Mouse (Mus musculus) cerebellum, postnatal 4 days (tissue): ENCODE data around the gene Ager.

Experiments used
- DNase-seq, 2 experiments: peaks; one replicate each; pipeline ENCODE4 v3.0.0; 2022; ENCODE audit warnings: low spot score in 2 of 2, mixed read lengths in 1 of 2

Gene Ager

DNA sequence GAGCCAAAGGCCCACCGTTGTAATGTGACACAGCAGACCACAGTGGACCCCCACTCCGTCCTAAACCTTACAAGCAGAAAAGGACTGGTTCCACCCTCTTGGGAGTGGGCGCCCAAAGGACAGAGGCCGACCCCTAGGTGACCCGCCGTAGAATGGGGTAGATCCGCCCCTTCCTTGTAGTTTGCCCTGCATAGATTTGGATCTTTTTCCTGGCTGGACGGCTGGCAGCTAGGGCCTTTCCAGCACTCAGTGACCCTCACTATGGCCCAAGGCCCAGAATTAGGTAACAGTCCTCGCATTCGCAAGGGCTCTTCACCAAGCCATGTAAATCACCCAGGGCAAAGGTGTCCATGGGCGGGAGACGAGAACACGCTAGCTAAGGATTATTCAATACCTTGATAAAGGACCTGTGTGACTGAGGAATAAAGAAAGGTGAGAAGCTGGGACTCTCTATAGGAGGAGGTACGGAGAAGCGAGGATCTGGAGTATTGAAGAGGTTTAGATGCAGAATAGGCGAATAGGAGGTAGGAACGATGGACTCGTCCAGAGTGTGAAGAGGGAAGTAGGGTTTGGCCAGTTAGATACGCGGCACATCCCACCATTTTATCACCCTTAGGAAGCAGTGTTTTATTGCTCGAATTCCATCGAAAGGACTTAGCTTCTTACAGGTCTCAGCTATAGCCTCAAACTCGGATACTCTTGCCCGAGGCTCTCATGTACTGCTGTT, 7.0 kb downstream of the Ager start:
- DNase-seq: peak in 1 of 2 experiments; percentile 41

DNA sequence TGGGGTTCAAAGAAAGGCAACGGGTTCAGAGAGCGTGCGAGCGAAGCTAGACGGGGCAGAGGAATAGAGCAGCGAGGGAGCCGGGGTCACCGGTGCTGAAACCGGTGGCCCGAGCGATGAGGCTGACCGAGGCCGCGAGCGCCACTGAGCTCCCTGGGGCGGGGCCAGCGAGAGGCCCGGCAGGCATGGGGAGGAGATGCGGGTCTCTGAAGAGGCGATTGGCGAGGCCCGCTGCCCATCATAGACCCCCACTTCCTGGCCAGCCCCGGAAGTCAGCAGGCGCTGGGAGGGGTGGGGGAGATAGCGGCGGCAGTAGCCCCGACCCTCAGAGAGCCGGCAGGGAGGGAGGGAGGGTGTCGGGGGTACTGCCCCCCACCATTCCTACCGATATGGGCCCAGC, 7.9 kb downstream of the Ager start:
- DNase-seq: peak; percentile 95 to 98

DNA sequence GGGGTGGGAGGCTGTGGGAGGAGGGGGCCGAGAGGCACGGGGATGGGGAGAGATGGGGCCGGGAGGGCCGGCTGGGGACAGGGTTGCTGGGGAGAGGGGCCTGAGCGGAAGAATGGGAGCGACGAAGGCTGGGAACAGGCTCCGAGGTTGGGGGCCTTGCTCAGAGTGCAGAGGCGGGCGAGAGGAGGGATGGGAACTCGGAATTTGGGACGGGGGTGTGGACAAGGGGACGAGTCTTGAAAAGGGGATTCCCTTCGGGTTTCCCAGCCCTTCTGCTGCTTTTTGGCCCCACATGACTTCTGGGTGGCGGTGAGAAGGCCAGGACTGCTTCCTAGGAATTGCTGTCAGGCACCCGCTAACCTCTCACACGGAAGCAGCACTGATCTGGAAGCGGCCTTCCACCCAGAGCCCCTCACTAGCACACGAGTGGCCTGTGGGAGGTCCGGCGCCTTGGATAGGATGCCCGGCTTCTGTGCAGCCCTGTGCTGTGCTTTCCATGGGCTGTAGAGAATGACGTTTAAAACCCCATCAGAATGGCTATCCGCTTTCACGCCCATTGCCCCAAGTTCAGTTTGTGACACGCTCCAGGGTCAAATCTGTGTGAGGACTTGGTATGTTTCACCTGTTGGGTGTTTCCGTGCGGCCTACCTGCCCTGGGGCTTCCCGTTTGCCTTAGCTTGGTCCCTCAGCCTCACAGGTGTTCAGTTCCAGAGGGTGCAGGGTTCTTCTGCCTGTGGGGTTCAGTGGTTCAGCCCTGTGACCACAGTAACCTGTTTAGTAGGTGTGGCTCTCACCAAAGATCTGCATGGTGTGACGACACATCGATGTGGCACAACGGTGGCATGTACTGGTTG, 8.8 kb downstream of the Ager start:
- DNase-seq: peak in 1 of 2 experiments; percentile 45

DNA sequence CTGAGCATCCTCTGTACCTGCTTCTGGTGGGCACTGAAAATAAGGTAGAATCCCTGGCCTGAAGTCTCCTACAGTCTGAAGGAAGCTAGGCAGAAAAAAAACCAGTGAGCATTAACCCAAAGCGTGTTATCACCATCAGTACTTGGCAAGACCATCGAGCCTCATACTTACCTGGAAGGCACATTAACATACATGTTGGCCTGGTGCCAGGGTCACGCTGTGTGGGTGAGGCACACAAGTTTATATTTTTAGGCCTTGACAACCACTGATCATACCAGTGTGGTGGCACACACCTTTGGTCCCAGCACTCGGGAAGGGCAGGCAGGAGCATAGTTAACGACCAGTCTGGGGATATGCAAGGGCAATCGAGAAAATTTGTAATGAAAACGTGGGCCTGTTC, 10.3 kb downstream of the Ager start:
- DNase-seq: no peak

DNA sequence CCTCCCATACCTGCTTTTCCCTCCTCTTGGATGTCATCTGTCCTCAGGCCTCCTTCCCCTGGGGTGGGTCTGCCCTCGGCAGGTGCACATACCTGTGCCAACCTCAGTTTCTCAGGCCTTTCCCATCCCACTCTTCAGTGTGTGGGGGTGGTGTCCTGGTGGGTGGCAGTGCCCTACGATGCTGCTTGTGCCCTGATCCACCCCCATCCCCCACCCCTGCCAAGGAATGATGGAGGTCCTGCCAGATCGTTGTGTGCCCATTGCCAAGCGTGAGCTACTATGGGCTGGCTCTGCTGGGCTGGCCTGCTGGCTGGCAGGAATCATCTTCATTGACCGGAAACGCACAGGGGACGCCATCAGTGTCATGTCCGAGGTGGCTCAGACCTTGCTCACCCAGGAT, 13.4 kb downstream of the Ager start:
- no peak for DNase-seq

DNA sequence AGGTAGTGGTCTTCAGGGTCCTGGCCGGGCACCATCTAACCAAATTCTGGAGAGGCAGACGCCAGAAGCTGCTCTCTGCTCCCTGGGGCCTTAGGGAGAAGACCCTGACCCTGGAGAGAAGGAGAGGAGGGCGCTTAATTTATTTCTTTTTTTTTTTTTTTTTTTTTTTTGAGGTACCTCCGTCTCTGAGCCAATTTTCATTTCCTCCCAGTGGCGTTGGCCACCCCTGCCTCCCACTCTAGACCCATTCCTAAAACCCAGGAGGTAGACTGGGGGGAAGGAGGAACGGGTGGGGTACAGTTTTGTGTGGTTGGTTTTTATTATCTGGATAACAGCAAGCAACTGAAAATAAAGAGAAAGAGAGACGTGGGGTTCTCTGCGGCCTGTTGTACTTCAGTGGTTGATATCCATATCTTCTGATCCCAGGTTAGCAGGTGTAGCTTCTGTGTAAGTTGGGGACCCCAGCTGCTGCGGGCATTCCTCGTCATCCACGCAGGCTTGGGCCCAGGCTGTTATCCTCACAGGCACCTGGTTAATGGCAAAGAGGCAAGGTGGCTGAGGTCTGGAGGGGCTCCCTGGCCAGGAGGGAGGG, 15.5 kb downstream of the Ager start:
- DNase-seq: no peak

DNA sequence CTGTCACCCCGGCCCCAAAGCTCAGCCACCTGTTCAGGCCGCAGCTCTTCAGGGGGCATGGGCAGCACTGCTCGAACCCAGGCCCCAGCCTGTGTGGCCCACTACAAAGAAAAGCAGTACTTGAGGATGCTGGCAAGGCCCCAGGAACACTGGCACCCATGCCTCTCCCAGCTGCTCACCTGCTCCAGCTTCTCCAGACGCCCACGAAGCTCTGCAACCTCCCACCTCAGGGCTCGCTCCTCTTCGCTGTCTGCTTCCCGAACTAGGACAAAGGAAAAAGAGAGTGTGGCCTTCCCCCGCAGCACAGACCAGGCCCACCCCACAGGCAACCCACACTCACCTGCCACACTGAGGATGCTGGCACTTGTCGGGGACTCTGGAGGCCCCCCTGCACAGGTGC, 16.2 kb downstream of the Ager start:
- no peak for DNase-seq

DNA sequence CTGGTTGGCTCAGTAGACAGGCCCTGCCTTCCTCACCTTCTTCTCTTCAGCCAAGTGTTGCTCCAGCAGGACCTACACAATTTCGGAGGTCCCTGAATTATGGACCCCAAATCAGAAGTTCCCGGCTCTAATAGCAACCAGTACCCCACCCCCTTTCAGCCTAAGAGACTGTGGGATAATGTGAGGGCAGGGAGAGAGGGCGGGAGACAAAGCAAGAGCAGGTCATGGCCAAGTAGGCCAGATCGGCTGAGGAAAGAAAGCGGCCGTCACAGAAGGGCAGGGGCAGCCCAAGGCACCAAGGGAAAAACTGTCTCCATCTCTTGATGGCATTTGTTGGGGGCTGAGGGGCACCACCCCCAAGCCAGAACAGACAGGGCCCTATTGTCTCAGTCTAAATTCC, 18.2 kb downstream of the Ager start, which contains the start of gene Egfl8:
TSS of gene Egfl8 (minus strand) at position 101 of the 400 bp plus-strand sequence.
- no peak for DNase-seq

DNA sequence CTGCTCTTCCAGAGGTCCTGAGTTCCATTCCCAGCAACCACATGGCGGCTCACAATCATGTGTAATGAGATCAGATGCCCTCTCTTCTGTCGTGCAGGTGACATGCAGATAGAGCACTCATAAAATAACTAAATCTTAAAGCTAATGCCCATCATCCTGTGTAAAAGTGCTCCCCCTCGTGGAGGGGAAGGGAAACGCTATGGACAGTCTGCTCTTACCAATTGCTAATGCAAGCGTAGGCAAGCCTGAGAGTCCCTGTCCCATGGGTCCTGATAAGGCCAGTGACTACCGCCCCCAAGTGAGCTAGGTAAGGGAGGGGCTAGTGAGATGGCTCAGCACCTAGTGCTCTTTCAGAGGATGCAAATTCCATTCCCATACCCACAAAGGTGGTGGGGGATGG, 21.3 kb downstream of the Ager start:
- peak in 1 of 2 experiments; percentile 57 for DNase-seq

DNA sequence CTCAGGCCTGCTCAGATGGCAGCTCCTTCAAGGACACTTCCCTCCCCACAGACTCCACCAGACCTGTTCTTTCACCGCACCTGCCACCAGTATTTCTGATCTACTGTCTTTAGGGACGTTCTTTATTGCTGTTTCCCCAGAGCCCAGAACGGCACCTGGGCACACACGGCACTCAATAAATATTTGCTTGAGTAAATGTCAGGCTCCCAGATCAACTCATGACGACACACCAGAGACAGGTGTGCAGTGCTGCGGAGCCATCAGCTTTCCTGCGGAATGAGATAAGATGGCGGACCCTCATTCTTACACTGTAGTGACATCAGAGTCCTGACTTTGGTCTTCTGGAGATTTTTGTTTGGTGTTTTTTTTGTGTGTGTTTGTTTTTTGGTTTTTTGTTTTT, 23.3 kb downstream of the Ager start:
- DNase-seq: no peak

DNA sequence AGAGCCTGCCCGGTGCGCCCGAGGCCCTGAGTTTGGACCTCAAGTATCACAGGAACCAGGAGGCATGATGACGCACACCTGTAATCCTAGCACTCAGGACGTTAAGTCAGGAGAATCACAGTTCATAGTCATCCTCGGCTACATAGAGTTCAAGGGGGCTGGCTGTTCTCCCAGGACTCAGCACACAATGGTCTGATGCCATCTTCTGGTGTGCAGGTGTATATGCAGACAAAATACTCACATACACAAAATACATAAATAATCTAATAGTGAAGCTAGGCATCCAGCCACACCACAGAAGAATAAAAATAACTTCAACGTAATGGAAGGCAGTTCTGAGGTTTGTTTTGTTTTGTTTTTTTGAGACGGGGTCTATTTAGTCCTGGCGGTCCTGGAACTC, 25.5 kb downstream of the Ager start:
- DNase-seq: no peak

DNA sequence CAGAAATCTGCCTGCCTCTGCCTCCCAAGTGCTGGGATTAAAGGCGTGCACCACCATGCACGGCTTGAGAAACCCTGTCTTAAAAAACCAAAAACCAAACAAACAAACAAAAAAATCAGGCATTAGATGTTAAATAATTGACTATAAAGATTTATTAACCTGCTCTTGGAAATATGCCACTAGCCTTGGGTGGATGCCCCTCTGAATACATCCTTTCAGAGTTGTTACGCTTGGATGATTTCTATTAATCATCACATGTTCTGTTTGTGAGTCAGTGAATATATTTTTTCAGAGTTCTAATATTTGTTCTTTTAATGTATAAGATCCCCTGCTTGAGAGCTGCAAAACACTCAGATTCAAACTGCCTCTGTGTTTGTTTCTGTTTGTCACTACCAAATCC, 27.3 kb downstream of the Ager start:
- DNase-seq: no peak

DNA sequence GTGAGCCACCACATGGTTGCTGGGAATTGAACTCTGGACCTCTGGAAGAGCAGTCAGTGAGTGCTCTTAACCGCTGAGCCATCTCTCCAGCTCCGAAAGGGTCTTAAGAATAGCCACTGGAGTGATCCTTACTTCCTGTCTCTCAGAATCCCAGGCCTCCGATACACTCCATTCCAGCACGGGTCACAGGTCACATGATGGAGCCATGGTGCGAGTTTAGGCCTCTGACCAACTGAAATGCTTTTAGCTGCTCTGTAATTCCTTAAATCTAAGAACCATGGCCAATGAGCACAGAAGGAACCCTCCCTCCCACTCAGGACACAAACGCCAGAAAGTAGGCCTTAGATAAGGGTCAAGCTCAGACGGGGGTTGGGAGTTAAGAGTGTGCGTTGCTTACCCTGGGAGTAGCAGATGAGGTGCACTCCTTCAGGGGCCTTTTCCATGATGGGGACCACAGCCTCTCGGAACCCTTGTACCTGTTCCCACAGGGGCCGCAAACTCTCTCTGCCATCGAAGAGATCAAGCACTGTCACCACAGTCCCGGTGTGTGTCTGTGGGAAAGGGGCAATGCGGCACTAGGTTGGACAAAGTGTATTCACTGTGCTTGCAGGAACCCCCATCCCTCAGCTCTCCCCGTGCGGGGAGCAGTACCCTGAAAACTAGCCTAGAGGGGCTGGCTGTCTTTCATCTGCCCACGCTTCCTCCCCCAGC, 28.6 kb downstream of the Ager start:
- DNase-seq: no peak

DNA sequence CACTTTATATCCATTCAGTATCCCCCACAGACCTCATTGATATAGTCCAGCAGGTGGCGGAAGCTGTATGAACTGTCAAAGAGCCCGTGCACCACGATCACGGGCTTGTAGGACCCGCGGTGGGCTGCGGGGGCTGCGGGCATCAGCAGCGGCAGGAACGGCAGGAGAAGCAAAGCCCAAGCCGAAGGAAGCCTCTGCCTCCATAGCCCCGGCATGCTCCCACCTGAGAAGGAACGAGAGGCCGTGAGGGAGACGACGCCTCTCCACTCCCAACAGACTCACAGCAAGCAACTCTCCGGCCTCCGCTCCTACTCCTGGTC, 29.1 kb downstream of the Ager start:
- peak in 1 of 2 experiments; percentile 55 for DNase-seq

DNA sequence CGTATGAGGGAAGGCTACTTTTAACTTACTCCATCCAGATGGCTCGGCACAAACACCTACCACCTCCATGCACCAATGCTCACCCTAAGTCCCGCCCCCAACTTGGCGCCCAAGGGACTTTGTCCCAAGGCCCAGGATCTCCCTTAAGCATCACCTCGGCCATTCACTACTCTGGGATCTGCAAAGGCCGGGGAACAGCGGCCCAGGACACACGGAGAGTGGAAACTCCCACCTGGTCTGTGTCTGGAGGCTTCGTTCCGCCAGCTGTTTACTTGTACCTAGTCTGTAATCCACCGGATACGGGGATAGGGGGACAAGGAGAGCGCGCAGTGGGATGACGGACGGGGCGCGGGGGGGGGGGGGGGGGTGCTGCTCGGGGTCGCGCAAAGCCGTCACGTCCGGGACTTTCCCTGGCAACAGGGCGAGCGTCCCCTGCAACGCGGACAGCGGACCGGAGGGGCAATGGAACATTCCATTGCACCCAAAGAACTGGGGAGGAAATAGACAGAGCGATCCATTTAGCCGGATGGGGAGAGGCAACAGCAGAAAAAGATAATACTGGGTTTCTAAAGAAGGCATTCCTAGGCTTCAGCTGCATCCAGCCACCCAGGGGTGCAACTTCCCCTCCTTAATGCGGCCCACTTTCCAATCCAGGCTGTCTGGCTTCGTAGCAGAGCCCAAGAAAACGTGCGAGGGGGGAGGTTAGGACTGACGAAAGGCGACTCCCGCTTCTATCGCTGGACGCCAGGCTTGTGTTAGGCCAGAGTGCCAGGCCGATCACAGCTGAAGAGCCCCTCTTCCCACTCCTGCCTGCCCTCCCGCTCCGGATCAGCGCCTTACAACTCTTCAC, 29.7 kb downstream of the Ager start:
- DNase-seq: peak; percentile 64 to 80

DNA sequence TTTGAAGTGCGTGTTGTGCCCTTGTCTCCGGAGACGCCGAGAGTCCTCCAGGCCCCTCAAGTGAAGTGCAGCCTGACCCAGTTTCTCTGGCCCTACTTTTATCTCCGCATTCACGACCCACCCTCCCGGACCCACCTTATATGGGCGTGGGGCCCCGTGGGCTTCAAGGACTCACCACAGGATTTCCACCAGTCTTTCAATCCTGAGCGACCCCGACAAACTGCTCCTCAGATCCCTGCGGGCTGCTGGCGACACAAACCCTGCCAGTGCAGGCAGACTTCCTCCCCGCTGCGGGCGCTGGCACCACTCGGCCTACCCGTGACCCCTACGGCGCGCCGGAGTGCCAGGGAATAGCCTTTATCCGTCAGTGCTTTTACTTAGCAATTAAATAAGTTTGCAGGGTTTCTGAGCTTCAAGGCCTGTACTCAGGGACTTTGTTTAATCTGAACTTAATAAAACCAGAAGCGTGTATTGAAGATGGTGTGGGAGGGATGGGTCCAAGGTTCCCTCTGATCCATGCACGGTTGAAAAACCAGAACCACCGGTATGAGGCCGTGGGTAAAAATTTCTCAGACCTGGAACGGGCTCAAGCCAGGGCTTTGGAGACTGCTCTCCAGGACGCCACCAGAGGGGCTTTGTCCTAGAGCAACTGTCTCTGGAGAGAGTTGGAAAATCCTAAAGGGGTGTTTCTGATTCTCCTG, 30.4 kb downstream of the Ager start, which contains the start of gene Ppt2:
TSS of gene Ppt2 (minus strand) at position 568 of the 701 bp plus-strand sequence.
- peak in 1 of 2 experiments; percentile 38 for DNase-seq

DNA sequence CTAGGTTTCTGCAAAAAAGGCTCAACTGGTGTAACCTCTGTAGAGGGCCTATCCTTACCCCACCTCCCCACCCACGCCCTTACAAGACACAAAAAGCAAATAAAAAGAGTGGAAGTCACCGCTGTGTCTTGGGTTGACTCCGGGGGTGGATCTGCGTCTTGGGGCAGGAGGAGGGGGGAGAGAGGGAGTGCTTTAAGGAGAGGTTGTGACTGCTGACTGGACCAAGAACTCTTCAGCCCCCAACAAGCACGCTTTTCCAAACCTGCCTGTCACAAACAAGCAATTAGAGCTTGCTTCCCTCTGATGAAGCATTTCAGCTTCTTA, 30.9 kb downstream of the Ager start:
- no peak for DNase-seq

DNA sequence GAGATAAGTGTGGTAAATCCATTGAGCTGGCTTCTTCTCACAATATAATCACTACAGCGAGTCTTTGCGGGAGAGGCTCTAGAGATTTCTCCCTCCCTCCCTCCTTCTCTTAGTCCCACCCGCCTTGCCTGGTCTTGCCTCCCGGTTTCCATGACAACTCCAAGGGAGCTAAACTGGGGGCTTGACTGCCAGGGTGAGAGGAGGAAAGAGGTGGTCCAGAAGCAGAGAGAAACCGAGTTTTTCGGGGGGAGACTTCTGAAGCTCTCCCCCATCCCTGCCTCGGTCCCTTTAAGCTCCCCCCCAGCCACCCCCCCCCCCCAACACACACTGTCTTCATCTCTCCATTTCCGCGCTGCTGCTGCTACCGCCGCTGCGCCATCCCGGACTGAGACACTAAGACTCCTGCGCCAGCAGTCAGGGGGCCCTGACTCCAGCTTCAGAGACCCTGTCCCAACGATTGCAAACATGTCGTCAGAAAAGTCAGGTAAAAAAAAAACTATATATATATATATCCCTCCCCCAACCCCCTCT, 31.6 kb downstream of the Ager start, which contains the start of gene Prrt1:
TSS of gene Prrt1 (plus strand) at position 313 of the 531 bp plus-strand sequence.
- DNase-seq: no peak

DNA sequence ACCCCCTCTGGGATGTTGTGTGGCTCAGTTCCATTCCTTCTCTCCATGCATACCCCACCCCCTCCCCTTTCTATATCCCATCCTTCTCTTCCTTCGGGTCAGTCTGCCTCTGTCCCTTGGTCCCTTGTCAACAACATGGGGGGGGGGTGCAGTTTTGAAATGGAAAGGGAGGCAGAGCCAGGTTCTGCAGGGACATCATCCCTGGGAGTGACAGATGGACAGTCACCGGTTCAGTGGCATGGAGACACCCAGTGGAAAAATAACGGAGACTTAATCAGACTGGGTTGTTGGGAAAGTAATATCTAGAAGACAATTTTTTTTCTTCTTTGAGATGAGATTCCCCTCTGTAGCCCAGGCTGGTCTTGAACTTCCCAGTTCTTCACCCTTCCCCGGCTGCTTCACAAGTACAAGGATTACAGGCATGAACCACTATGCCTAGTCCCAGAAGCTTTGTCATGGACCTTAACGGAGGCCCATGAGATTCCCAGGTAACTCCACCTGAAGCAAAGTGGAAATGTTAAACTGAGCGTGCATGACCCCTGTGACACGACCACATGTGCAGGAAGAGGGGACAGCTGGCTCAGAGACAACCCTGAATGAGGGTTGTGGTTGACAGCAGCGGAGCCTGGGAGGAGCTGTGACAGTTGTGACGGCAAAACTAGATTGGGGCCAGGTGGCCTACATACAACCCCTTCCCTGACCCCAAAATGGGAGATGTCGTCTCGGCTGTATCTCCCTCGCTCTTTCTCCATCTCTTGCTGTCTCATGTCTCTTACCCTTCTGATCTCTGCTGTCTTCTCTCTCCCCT, 32.3 kb downstream of the Ager start:
- no peak for DNase-seq
